Mouse (Mus musculus): ENCODE measurements around the gene Cops9. TPM values are rescaled to one million over a fixed set of nuclear protein-coding genes. Genes with fewer than 3 reads are reported as not detected.

Cops9 gene
- polyA plus RNA-seq, 1 experiment = 507 TPM

- H3K79me2 ChIP-seq (ENCODE audit: control insufficient read depth, insufficient read depth) = no peaks in the 10 kb centered on the region
- no peak overlapping the region for H3ac ChIP-seq (ENCODE audit: control insufficient read depth, insufficient read length)
- peaks cover 42% of the 10 kb centered on the region for H3K27me3 ChIP-seq (ENCODE audit: control insufficient read depth, insufficient read depth, insufficient read length)
- no peak overlapping the region for H3K4me2 ChIP-seq (ENCODE audit: low read depth)
- TF ChIP-seq POLR2AphosphoS2 (IDR thresholded peaks at IDR 0.05; ENCODE audit: insufficient read length, low read depth) (no peak), TCF12 (IDR thresholded peaks at IDR 0.05; ENCODE audit: insufficient read depth, poor library complexity, severe bottlenecking) (no peak), POLR2A (IDR thresholded peaks at IDR 0.05; ENCODE audit: insufficient read length, low read depth) (no peak), CEBPB (IDR thresholded peaks at IDR 0.05; ENCODE audit: insufficient read depth, poor library complexity, severe bottlenecking) (no peak), SRF (IDR thresholded peaks at IDR 0.05; ENCODE audit: control insufficient read depth, insufficient read length, low read depth) (no peak), MYOG (IDR thresholded peaks at IDR 0.05; ENCODE audit: control insufficient read depth in 1 of 3, insufficient read depth in 1 of 3, insufficient read length in 2 of 3, low read depth in 2 of 3) (no peak)
- no peaks in the 10 kb centered on the region for H3K36me3 ChIP-seq (ENCODE audit: control insufficient read depth, insufficient read depth)
- H3K4me3 ChIP-seq = no peak overlapping the region
Observed at GRCm38 (mm10) chr1:92607711-92608110, 34.1 kb downstream of the Cops9 start.

DNA sequence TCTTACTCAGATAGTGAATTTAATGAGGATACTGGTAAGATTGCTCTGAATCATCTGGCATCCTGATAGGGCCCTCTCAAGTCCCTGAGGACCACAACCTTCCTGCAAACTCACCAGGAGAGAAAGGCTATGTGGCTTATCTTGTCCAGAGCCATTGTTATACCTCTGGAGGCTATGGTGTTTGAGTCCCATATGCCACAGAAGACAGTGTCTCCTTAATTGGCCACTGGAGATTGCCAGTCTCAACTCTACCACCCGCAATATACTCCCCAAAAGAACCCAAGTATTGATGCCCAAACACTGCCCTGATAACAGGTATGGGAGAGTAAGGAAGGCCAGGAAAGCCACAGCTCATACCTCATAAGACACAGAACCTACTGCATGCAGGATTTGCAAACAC lies 36.3 kb downstream of the Cops9 start, which contains the start of gene Olfr1410:
Olfr1410 (plus strand) TSS at position 301 of the 400 bp plus-strand sequence.
- Histone ChIP-seq H3ac (ENCODE audit: control insufficient read depth, insufficient read length) (no peak within 1 kb of the TSS), H3K36me3 (ENCODE audit: control insufficient read depth, insufficient read depth) (no peaks in the 10 kb centered on the region), H3K27me3 (ENCODE audit: control insufficient read depth, insufficient read depth, insufficient read length) (peaks cover 42% of the 10 kb centered on the region), H3K4me3 (no peak within 1 kb of the TSS), H3K4me2 (ENCODE audit: low read depth) (no peak within 1 kb of the TSS), H3K79me2 (ENCODE audit: control insufficient read depth, insufficient read depth) (no peaks in the 10 kb centered on the region)
- TF ChIP-seq USF1 (IDR thresholded peaks at IDR 0.05; ENCODE audit: low read depth) (no peak), TCF12 (IDR thresholded peaks at IDR 0.05; ENCODE audit: insufficient read depth, poor library complexity, severe bottlenecking) (no peak), POLR2A (IDR thresholded peaks at IDR 0.05; ENCODE audit: insufficient read length, low read depth) (no peak)

DNA sequence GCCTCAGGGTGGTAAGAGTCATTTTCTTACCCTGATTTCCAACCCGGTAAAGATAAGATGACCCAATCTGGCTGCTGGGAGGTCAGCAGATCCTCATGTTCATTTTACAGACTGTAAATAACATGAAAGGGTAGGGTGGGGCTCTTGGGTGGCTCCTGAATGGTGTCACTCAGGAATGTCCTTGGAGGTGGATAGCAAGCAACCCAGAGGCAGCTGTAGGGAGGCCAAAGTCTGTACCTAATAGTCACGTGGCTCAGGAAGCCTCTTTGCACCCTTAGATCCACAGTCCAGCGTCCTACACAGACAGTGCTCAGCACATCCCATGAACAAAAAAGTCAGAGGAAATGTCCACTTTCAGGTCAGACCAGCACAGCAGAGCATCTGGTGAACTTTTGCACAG lies 45.8 kb downstream of the Cops9 start:
- no peak overlapping the region for H3ac ChIP-seq (ENCODE audit: control insufficient read depth, insufficient read length)
- H3K79me2 ChIP-seq (ENCODE audit: control insufficient read depth, insufficient read depth) = no peaks in the 10 kb centered on the region
- H3K4me3 ChIP-seq = no peak overlapping the region
- no peak for TF ChIP-seq POLR2AphosphoS2 (IDR thresholded peaks at IDR 0.05; ENCODE audit: insufficient read length, low read depth)
- no peak for TF ChIP-seq MAX (IDR thresholded peaks at IDR 0.05; ENCODE audit: low read depth)
- TF ChIP-seq MYOG (IDR thresholded peaks at IDR 0.05; ENCODE audit: control insufficient read depth in 1 of 3, insufficient read depth in 1 of 3, insufficient read length in 2 of 3, low read depth in 2 of 3) = no peak
- no peak for TF ChIP-seq USF1 (IDR thresholded peaks at IDR 0.05; ENCODE audit: low read depth)
- no peak for TF ChIP-seq MYOD1 (IDR thresholded peaks at IDR 0.05; ENCODE audit: control insufficient read depth in 1 of 3, insufficient read length in 2 of 3, low read depth in 2 of 3)
- no peak for TF ChIP-seq REST (IDR thresholded peaks at IDR 0.05; ENCODE audit: insufficient read depth, insufficient read length)
- no peak for TF ChIP-seq TCF3 (IDR thresholded peaks at IDR 0.05; ENCODE audit: insufficient read length, low read depth)
- no peak overlapping the region for H3K4me2 ChIP-seq (ENCODE audit: low read depth)
- peaks cover 37% of the 10 kb centered on the region for H3K27me3 ChIP-seq (ENCODE audit: control insufficient read depth, insufficient read depth, insufficient read length)
- H3K36me3 ChIP-seq (ENCODE audit: control insufficient read depth, insufficient read depth) = no peaks in the 10 kb centered on the region

DNA sequence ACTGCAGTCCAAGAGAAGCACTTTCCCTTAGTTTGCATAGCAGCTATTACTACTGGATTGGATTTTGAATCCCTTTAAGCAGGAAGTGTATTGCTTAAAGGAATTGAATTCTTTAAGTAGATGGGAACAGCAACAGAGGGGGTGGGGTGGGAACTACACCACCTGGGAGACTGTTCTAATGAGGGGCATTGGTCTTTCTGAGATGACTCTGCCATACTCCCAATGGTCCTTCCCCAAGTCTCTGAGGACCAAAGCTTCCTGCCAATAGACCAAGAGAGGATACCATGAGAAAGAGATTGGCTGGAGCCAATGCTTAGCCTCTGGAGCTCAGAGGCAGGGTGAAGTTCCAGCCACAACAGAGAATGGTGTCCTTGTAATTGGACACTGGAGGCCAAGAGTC lies 47.7 kb downstream of the Cops9 start, which contains the start of gene Olfr1411:
Olfr1411 (plus strand) TSS at position 301 of the 400 bp plus-strand sequence.
- H3K79me2 ChIP-seq (ENCODE audit: control insufficient read depth, insufficient read depth) = no peaks in the 10 kb centered on the region
- H3K27me3 ChIP-seq (ENCODE audit: control insufficient read depth, insufficient read depth, insufficient read length) = peaks cover 37% of the 10 kb centered on the region
- no peaks in the 10 kb centered on the region for H3K36me3 ChIP-seq (ENCODE audit: control insufficient read depth, insufficient read depth)
- H3ac ChIP-seq (ENCODE audit: control insufficient read depth, insufficient read length) = no peak within 1 kb of the TSS
- H3K4me3 ChIP-seq = no peak within 1 kb of the TSS
- TF ChIP-seq REST (IDR thresholded peaks at IDR 0.05; ENCODE audit: insufficient read depth, insufficient read length) (no peak), MAX (IDR thresholded peaks at IDR 0.05; ENCODE audit: low read depth) (no peak), POLR2A (IDR thresholded peaks at IDR 0.05; ENCODE audit: insufficient read length, low read depth) (no peak), TCF3 (IDR thresholded peaks at IDR 0.05; ENCODE audit: insufficient read length, low read depth) (no peak), MYOD1 (IDR thresholded peaks at IDR 0.05; ENCODE audit: control insufficient read depth in 1 of 3, insufficient read length in 2 of 3, low read depth in 2 of 3) (no peak), POLR2AphosphoS2 (IDR thresholded peaks at IDR 0.05; ENCODE audit: insufficient read length, low read depth) (no peak)
- H3K4me2 ChIP-seq (ENCODE audit: low read depth) = no peak within 1 kb of the TSS

Other genes with a start within 250 kb of the Cops9 start
- 162 TPM for gene Ndufa10, start 168.1 kb downstream of the Cops9 start, polyA plus RNA-seq (2012; fragmentation: generic; extraction: Trizol)
- not detected for gene Olfr1416, start 156.9 kb downstream of the Cops9 start, polyA plus RNA-seq (2012; fragmentation: generic; extraction: Trizol)
- gene Olfr1415, start 145.9 kb downstream of the Cops9 start, polyA plus RNA-seq (2012; fragmentation: generic; extraction: Trizol) = not detected
- not detected for gene Olfr1414, start 123.3 kb downstream of the Cops9 start, polyA plus RNA-seq (2012; fragmentation: generic; extraction: Trizol)
- gene Olfr1413, start 70.7 kb downstream of the Cops9 start, polyA plus RNA-seq (2012; fragmentation: generic; extraction: Trizol) = not detected
- gene Olfr1412, start 56.2 kb downstream of the Cops9 start, polyA plus RNA-seq (2012; fragmentation: generic; extraction: Trizol) = not detected
- gene Olfr1411, start 47.6 kb downstream of the Cops9 start, polyA plus RNA-seq (2012; fragmentation: generic; extraction: Trizol) = not detected
- gene Olfr1410, start 36.2 kb downstream of the Cops9 start, polyA plus RNA-seq (2012; fragmentation: generic; extraction: Trizol) = not detected
- gene Olfr12, start 24.2 kb downstream of the Cops9 start, polyA plus RNA-seq (2012; fragmentation: generic; extraction: Trizol) = not detected
- 1.2 TPM for gene Otos, start 6.9 kb upstream of the Cops9 start, polyA plus RNA-seq (2012; fragmentation: generic; extraction: Trizol)
- gene Gpc1, start 189.7 kb upstream of the Cops9 start, polyA plus RNA-seq (2012; fragmentation: generic; extraction: Trizol) = 930 TPM

All from myocyte (in vitro differentiated cells).